Mouse (Mus musculus) right cerebral cortex, postnatal 14 days (tissue): Measurements from ENCODE around the gene Gm38392.

Experiments used
- DNase-seq: peaks from one replicate; pipeline ENCODE4 v3.0.0; 2022

The Gm38392 gene

GRCm38 (mm10) chr3:88235216-88235615 lies 51.8 kb downstream of the Gm38392 start:
- DNase-seq, result peak; percentile 47

DNA sequence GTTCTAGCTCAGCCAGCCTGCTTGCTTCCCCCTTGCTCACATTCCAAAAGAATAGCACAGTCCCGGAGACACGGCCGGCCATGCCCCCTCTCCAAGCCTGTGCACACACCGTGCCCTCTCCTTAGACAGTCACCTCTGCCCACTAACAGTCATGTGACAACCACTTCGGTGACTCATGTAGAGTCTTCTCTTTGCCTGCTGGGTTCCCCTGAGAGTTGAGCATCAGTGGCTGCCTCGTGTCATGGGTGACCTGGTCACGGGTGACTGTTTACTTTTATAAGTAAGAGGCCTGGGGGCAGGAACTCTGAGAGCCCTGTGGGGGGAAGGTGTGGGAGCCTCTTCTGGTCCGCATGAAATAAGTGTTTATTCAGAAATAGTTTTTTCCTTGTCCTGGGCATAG lies 53.0 kb downstream of the Gm38392 start:
- no peak for DNase-seq

DNA sequence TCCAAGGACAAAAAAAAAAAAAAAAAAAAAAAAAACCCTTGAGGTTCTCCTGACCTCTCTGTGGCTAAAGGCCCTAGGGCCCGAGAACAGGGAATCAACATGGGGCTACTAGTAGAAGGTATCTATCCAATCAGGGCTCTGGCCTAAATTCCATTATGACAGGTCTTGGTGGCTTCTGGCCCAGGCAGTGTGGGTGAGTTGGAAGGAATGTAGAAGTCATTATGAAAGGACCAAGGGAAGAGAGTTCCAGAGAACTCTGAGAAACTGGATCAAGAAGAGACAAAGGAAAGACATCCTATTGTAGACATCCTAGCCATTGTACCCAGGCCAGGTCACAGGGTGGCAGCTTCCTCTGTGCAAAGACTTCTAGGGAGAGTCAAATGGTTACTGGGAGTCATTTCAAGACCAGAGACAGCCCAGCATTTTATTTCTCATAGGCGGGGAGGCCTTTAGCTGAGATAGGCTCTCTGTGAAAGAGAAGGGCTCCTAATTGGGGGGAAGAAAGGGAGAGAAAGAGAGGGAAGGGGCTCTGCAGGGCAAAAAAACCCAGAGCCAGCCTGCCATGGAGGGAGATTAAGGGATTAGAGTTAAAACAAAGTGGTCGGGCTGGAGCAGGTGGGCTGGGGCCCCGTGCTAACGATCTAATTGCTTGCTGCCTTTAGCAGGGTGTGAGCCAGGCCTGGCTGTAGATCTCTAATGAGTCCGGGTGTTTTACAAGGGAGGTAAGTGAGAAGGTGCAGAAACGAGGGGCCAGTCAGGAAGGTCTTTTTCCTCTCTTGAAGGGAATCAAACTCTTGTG lies 54.0 kb downstream of the Gm38392 start:
- no peak for DNase-seq

DNA sequence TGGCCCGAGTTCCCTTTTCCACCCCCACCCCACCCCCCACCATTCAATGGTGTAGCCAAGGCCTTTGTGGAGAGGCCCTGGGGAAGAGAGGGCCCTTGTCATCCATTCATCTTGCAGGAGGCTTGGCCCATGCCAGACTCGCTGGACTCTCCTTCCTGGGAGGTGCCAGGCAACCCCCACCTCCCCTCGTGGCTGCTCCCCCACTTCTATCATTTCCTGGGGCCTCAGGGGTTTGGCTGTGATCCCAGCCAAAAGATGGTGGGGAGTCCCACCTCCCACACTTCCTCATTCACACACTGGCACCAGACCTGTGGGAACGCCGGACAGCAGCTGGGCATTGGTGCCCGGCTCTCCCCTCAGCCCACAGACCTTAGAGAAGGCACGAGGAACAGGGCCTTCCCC lies 54.7 kb downstream of the Gm38392 start:
- peak; percentile 64 for DNase-seq

- peak; percentile 50 for DNase-seq
These were observed 55.9 kb downstream of the Gm38392 start for GRCm38 (mm10) chr3:88231061-88231641.

DNA sequence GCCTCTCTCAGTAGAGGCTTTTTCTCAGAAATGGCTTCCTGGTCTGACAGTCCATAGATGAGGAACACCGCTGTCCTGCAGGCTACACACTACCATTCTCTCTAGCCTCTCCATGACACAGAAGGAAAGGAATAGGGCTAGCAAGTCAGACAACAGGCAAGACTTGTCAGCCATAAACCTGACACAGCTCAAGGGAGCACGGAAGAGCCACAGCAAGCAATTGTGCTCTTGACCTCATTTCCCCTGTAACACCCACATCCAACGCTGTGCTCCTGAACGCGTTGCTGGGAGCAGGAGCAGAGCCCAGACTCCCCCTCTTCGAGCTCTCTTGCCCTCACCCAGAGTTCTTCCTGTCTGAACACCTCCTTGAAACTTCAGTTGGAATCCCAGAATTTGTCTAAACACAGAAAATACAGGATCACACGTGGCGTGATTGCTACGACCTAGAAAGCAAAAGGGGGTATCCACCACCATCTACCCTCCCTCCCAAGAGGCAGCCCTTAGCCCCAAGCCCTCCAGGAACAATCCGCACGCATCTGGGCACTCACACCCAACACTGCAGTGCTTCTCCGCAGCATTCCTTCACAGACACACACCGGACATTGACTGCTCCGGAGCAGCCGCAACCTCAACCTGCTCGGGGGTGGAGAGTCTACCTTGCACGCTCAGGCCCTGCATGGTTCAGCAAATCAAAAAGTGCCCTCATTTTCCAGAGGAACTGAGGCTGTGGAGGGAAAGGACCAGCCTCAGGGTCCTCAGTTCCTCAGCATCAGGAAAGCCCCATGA lies 56.6 kb downstream of the Gm38392 start:
- no peak for DNase-seq

DNA sequence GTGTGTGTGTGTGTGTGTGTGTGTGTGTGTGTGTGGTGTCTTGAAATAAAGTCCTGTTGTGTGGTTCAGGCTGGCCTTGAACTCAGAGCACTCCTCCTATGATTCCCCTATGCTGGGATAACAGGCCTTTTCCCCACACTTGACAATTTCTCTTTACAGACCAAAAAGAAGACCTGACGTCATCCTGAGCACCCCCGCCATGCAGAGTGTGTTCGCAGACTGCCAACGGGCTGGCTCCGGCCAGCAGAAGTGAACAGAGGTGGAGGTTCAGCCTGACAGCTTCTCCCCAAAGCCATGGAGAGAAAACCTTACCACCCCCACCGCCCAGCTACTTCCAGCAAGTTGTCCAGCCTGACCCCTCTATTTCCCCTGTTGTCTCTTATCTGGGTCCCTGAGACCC lies 57.5 kb downstream of the Gm38392 start:
- no peak for DNase-seq

DNA sequence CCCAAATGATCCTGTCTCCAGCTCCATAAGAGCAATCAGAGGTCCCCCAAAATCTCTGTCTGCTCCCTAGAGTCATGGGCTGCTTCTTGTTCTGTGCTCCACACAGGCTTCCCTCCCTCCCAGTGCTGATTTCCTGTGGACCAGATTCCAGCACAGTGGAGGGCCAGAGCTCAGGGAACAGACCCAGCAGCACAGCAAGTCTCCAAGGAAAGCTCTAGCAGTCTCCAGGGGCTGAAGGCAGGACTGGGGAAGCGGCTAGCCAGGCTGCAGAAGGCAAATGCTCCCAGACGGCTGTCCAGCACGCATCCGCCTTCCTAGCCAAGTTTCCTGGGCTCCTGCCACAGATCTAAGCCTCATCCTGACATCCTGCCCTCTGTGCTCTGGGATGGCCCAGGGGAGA lies 58.1 kb downstream of the Gm38392 start:
- no peak for DNase-seq

- DNase-seq, result no peak
These were observed 59.0 kb downstream of the Gm38392 start for GRCm38 (mm10) chr3:88227976-88228375.

DNA sequence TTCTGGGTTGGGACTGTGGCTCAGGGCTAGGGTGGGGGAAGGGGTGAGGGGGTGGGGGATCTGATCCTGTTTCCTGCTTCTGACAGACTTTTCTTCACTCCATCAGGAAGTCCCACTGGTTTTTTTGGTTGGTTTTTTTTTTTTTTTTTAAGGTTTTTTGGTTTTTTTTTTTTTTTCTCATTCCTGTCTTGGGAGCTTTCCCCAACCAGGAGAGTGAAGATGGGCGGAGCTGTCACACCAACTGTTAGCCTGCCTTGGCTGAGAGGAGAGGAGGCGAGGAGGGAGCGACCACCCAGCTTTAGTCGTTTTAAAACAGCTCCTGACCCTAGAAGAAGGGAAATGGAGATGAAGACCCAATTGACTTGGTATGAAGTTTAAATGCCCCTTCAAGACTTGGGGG lies 59.8 kb downstream of the Gm38392 start:
- DNase-seq, result no peak

DNA sequence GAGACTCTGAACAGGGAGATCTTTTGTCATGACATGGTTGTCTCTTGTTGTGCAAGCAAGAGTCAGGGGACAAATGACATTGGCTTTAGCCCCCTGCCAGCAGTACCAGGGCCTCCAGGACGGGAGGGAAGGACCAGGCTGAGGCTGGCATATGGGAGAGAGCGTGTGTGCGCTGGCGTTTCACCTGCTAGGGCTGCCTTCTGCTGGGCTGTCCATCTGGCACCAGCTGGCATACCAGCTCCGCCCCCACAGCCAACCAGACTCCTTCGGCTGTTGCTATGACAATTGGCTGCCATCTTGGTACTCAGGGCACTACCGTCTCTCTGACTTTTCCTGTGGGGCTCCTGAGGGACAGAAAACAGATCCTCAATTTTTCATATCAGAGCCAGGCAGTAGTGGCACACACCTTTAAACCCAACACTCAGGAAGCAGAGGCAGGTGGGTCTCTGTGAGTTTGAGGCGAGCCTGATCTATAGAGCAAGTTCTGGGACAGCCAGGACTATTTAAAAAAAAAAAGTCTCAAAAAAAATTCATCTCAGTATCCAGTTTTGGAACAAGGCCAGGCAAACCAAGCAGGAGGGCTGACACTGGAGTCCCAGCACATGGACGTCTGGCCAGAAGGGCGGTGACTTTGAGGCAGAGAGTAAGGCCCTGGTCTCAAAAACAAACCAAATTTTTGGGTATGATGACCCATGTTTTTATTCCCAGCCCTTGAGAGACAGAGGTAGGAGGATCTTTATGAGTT lies 60.7 kb downstream of the Gm38392 start:
- DNase-seq, result peak; percentile 60

DNA sequence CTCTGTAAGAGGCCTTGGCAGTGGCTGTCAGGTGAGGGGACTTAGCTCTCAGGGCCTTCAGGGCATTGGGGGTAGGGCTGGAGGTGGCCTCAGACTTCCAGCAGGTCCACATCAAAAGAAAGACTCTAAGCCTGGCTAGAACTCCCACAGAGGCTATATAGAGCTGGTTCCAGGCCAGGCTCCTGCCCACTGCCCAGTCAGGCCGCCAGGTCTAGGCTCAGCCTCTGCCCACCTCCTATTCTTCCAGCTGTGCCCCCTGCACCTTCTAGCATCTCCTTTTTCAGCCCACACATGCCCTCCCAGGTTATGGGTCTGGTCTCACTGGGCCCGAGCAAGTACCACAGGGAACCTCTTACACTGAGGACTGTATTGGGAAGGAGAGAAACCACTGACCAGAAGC lies 62.1 kb downstream of the Gm38392 start:
- DNase-seq, result no peak

GRCm38 (mm10) chr3:88222446-88222845 lies 64.6 kb downstream of the Gm38392 start:
- peak; percentile 52 for DNase-seq

GRCm38 (mm10) chr3:88221519-88222390 lies 65.3 kb downstream of the Gm38392 start:
- DNase-seq, result peak; percentile 59

DNA sequence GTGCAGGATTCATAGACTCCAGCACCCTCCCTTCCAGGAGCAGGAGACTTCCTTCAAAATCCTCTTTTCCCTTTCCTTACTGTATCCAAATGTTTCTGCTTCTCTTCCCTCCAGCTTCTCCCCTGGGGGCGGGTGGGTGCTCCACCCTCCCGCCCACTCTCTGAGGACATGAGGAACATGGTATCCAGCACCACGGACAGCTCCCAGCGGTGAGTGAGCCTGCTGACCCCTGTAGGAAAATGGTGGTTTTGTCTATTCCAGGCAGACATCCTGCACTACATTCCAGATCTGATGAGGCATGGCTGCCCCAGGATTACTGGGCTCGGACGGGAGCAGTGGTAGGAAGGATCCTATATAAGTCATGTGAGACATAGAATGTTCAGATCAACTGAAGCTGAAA lies 66.2 kb downstream of the Gm38392 start:
- peak; percentile 44 for DNase-seq

DNA sequence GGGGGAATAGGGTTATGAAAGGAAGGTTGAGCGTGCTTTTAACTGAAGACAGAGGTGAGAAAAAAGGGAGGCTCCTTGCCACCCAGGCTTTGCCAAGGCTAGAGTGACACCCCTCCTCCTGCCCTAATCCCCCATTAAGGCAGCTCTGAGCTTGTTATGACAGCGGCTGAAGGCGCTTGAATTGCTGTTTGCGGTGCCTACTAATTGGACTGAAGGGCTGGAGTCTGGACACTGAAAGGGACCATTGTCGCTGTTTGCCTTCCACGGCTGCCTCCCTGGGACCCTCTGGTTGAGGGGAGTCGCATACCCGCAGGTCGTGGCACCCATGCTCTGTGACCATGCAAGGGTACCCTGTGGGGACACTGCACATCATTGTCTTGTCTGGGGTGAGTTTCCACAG lies 67.1 kb downstream of the Gm38392 start:
- DNase-seq, result no peak

DNA sequence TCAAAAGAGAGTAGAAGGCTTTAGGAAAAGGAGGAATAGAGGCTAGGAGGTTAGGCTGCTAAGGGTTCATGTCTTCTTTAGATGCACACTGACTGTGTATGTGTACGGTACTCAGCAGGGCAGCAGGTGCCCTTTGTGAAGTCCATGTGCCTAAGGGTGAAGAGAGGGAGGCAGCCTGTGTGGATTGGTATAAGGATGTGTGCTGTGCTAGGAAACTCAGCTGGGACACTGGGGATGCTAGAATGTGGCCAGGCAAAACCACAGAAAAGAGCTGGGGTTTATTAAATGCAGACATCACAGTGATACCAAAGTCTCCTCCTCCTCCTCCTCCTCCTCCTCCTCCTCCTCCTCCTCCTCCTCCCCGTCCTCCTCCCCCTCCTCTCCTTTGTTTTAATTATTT lies 69.3 kb downstream of the Gm38392 start:
- DNase-seq, result no peak

GRCm38 (mm10) chr3:88216534-88217326 lies 70.3 kb downstream of the Gm38392 start:
- no peak for DNase-seq

DNA sequence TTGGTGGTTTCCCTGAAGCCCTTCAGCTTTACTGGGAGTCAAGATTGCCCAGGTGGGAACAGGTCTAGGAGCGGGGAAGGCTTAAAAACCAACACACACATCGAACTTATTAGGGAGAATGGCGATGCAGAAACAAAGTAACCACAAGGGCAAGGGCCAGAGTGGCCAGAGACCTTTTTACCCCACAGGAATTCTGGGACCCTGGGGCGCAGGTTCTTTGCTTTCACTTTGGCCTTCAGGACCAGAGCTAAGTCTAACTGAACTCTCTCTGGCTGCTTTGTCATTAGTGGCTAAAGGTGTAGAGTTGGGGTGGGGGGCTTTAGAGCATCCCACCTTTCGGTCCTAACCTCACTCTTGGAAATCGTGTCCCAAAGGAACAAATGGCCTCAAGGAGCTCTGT lies 70.9 kb downstream of the Gm38392 start:
- no peak for DNase-seq

- DNase-seq, result no peak
These were observed 71.4 kb downstream of the Gm38392 start for GRCm38 (mm10) chr3:88215553-88216004.

- DNase-seq, result no peak
These were observed 71.9 kb downstream of the Gm38392 start for GRCm38 (mm10) chr3:88214971-88215552.
